Mouse (Mus musculus) ES-E14 (cell line): ENCODE measurements around the gene Sbno1. TPM values are rescaled to one million over a fixed set of nuclear protein-coding genes. Genes with fewer than 3 reads are reported as not detected.

Experiments used
- DNase-seq: peaks from one replicate; pipeline ENCODE4 v3.0.0-alpha.2; 2013; ENCODE audit warnings: low read depth, low spot score
- H3K27ac ChIP-seq: 2 replicates; pipeline ENCODE4 v1.5.1; 2012; ENCODE audit warnings: low read depth, mild to moderate bottlenecking, low read length, moderate library complexity, mixed read lengths; ENCODE audit not compliant: poor library complexity, insufficient read depth, severe bottlenecking
- H3K36me3 ChIP-seq: 2 replicates; pipeline ENCODE4 v1.6.1; 2012; ENCODE audit warnings: mild to moderate bottlenecking, low read length, moderate library complexity, mixed read lengths; ENCODE audit not compliant: control insufficient read depth, poor library complexity, insufficient read depth, severe bottlenecking
- H3K4me1 ChIP-seq, 2 experiments: fragments of 150-350 bp in 1 of 2; sonication (generic) in 1 of 2; 2 replicates each; pipeline ENCODE4 v1.6.1; 2012; ENCODE audit warnings: low read length in 2 of 2, mild to moderate bottlenecking in 1 of 2, mixed read lengths in 1 of 2; ENCODE audit not compliant: control insufficient read depth in 2 of 2, insufficient read depth in 2 of 2, poor library complexity in 1 of 2
- H3K4me3 ChIP-seq, 2 experiments: fragments of 150-350 bp in 1 of 2; sonication (generic) in 1 of 2; 2 replicates each; pipeline ENCODE4 v1.5.1; 2012; ENCODE audit warnings: low read length in 2 of 2, low read depth in 1 of 2, mild to moderate bottlenecking in 1 of 2, mixed read lengths in 1 of 2; ENCODE audit not compliant: insufficient read depth in 1 of 2, poor library complexity in 1 of 2, severe bottlenecking in 1 of 2
- H3K9ac ChIP-seq: 2 replicates; pipeline ENCODE4 v1.6.1; 2012; ENCODE audit warnings: low read depth, mild to moderate bottlenecking, low read length, mixed read lengths; ENCODE audit not compliant: poor library complexity, insufficient read depth, severe bottlenecking
- H3K9me3 ChIP-seq: fragments of 150-350 bp; sonication (generic); 2 replicates; pipeline ENCODE4 v1.6.1; 2012; ENCODE audit warnings: low read depth, mild to moderate bottlenecking, low read length; ENCODE audit not compliant: control insufficient read depth, insufficient read depth
- CHD2 ChIP-seq: IDR thresholded peaks from 2 replicates; pipeline ENCODE4 v1.6.1; 2014; ENCODE audit warnings: mild to moderate bottlenecking, low read depth, low read length, inconsistent platforms
- HCFC1 ChIP-seq: IDR thresholded peaks from 2 replicates; pipeline ENCODE4 v1.6.1; 2012; ENCODE audit warnings: low read length, inconsistent platforms, borderline replicate concordance; ENCODE audit not compliant: insufficient read depth
- MAFK ChIP-seq: IDR thresholded peaks from 2 replicates; pipeline ENCODE4 v1.6.1; 2014; ENCODE audit warnings: mild to moderate bottlenecking, low read depth, low read length, inconsistent platforms; ENCODE audit not compliant: insufficient read depth
- ZC3H11A ChIP-seq: IDR thresholded peaks from 2 replicates; pipeline ENCODE4 v1.6.1; 2012; ENCODE audit warnings: low read depth, mild to moderate bottlenecking, inconsistent platforms, low read length, borderline replicate concordance
- ZNF384 ChIP-seq: IDR thresholded peaks from 2 replicates; pipeline ENCODE4 v1.6.1; 2012; ENCODE audit warnings: low read depth, low read length, inconsistent platforms
- in situ Hi-C, 2 experiments: fragments of 600-800 bp; cut with MboI; formaldehyde crosslinking; loops; one replicate each; pipeline ENCODE4 v1.15.1; 2025; ENCODE audit warnings: low sequenced_read_pairs in 2 of 2, inconsistent platforms in 1 of 2; ENCODE audit not compliant: unreplicated experiment in 2 of 2
- total RNA-seq: library from RNA; depleted of rRNA; stranded (reverse); fragments of 300-350 nt; gene quantifications from 2 replicates; pipeline ENCODE4 v1.2.3, GENCODE M21; 2012

Gene Sbno1
- total RNA-seq, 1 experiment = 86.4 TPM

DNA sequence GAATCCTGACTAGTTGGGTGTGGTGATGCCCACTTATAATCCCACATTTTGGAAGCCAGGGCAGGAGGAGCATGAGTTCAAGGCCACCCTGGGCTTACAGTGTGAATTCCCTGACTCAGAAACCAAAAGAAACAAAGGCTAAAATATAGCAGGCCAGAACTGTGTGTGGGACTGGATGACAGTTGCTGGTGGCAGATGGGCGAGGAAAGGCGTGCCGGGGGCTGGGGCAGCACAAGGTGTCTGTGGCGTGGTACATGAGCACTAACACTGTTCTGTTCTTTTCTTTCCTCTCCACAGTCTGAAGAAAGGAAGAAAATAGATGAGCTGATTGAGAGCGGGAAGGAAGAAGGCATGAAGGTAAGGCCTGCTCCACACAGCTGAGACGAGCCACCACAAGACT lies 31.0 kb upstream of the Sbno1 start:
- TF ChIP-seq ZC3H11A = no peak
- no peak for TF ChIP-seq MAFK
- no peak for TF ChIP-seq ZNF384
- TF ChIP-seq CHD2 = no peak
- TF ChIP-seq HCFC1 = no peak
- Histone ChIP-seq H3K4me1 (peaks cover 2 to 12% of the 10 kb centered on the region in 2 experiments; a peak in 2 of 4 replicates), H3K36me3 (peaks cover 66% of the 10 kb centered on the region), H3K9me3 (no peaks in the 10 kb centered on the region), H3K27ac (no peak overlapping the region), H3K9ac (no peak overlapping the region), H3K4me3 (no peak overlapping the region)
- DNase-seq = no peak
- in situ Hi-C loops = no loop called here

DNA sequence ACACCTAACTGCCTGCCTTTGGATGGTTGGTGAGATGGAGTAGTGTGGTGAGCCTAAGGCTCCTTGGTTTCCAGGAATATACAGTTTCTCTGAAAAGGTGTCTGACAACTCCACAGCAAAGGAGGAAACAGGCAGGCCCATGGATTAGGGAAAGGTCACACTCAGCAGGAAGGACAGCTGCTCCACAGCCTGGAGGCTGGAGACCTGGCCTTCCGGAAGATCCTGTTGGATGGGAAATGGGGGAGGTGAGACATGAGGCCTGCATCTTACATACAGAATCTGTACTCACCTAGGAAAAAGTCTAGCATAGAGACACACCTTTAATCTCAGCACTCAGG lies 28.2 kb upstream of the Sbno1 start:
- no peaks in the 10 kb centered on the region for H3K9me3 ChIP-seq
- no peak overlapping the region for H3K4me3 ChIP-seq
- DNase-seq = no peak
- H3K27ac ChIP-seq = peak overlapping the region; percentile 48
- peaks cover 70% of the 10 kb centered on the region for H3K36me3 ChIP-seq
- TF ChIP-seq CHD2 (no peak), MAFK (no peak), ZNF384 (no peak), HCFC1 (no peak), ZC3H11A (no peak)
- no peak overlapping the region for H3K9ac ChIP-seq
- peaks cover 2 to 14% of the 10 kb centered on the region in 2 experiments; a peak in 2 of 4 replicates for H3K4me1 ChIP-seq
- in situ Hi-C loops = no loop called here

- in situ Hi-C loops = no loop called here
- no peak for DNase-seq
- Histone ChIP-seq H3K9ac (0 out of 2 replicates have a peak overlapping the region, but pooled peaks have one; percentile 2), H3K9me3 (no peaks in the 10 kb centered on the region), H3K27ac (peak overlapping the region; percentile 48), H3K36me3 (peaks cover 69% of the 10 kb centered on the region), H3K4me1 (peaks cover 2 to 15% of the 10 kb centered on the region in 2 experiments; a peak in 2 of 4 replicates), H3K4me3 (peak overlapping the region in 1 of 2 experiments; percentile 10; a peak in 1 of 4 replicates)
- TF ChIP-seq CHD2 (no peak), ZC3H11A (no peak), MAFK (no peak), ZNF384 (no peak), HCFC1 (no peak)
Observed at GRCm38 (mm10) chr5:124453339-124454081, 27.7 kb upstream of the Sbno1 start.

DNA sequence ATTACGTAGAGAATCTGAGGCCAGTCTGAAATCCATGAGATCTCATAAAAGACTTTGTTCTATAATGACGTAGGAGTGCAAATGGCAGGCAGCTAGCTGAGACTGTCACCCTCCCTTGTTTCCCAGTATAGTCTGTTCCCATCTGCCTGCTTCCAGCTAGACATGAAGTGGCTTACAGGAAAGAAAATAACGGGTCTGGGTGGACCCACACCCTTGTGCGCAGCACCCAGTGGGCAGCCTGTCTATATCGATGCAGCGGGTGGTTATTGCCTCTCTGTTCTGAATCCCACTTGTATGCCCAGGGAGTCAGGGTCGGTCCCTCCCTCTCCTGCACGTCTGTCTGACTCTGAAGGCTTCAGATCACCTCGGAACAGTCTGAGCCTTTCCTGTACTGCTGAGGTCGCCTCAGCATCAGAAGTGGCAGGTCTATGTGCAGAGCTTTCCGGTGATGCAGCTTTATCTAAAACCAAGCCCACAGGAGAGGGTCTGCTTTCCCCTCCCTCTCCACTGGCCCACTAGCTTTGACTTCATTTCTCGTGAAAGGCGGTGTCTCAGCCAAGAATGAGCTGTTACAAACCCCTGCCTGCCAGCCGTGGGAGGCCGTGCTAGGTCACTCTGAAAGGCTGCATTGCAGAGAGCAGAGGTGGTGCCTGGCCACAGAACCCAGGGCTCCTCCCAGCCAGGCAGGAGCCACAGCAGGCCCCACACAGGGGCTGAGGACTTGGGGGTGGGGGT lies 26.9 kb upstream of the Sbno1 start:
- H3K36me3 ChIP-seq = peaks cover 69% of the 10 kb centered on the region
- no peak overlapping the region for H3K4me3 ChIP-seq
- H3K9ac ChIP-seq = no peak overlapping the region
- no peak overlapping the region for H3K27ac ChIP-seq
- H3K4me1 ChIP-seq = peaks cover 2 to 19% of the 10 kb centered on the region in 2 experiments; a peak in 2 of 4 replicates
- no peak for TF ChIP-seq MAFK
- no peak for TF ChIP-seq ZNF384
- no peak for TF ChIP-seq ZC3H11A
- no peak for TF ChIP-seq HCFC1
- TF ChIP-seq CHD2 = no peak
- in situ Hi-C loops = no loop called here
- no peak for DNase-seq
- no peaks in the 10 kb centered on the region for H3K9me3 ChIP-seq
